Mouse (Mus musculus): ENCODE data around the gene Fam20b.

The Fam20b gene

DNA sequence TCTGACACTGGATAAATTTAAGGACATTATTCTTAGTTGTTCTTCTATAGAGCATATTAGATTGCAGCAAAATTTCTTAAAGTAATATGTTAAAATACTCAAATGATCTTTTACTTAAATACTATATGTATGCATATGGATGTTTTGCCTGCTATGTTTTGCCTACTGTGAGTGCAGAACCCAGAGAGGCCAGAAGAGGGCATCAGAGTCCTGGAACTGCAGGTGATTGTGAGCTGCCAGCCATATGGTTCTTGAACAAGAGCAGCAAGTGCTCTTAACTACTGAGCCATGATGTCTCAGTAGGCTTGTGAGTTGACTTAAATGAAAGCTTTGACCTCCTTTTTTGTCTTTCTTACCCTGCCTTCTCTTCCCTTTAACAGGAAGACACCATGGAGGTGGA lies 87.9 kb downstream of the Fam20b start:
- DNase-seq: no peak

DNA sequence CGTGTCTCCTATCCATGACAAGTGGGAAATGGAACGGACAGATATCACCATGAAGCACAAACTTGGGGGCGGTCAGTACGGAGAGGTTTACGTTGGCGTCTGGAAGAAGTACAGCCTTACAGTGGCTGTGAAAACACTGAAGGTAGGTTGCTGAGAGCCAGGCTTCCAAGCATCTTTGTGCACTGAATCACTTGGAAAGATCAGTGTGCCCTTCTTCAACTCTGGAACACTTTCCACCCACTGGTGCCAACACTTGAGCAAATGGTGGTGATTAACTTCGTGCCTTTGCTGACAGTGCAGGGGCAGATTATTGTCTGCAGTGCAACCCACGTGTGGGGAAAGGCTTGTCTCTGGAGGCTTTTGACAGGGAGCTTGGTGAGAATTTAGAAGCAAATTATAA lies 88.9 kb downstream of the Fam20b start:
- no peak for DNase-seq
